ENCODE assay signal across 8 mouse cellular contexts in genomic region chr8:124282878-124283630, GRCm38 (mm10). TPM values are rescaled to one million over a fixed set of nuclear protein-coding genes. Genes with fewer than 3 reads are reported as not detected.
DNase-seq lines count a peak whose midpoint lies in the region; ATAC-seq and TF ChIP-seq lines count a peak whose summit lies in the region.

No protein-coding gene starts in this region.

- 75% methylated on average over 12 of the region's 12 CpGs for WGBS in heart, embryonic 12.5 days
- WGBS in forebrain, embryonic 11.5 days, result 74% methylated on average over 12 of the region's 12 CpGs
- whole genome bisulfite sequencing in midbrain, embryonic 11.5 days, result 77% methylated on average over 12 of the region's 12 CpGs

- no peak for TF ChIP-seq RAD21 in CH12.LX (IDR thresholded peaks at IDR 0.05; ENCODE audit: low read depth, low read length)

- no peaks in the 10 kb centered on the region for H3K36me3 ChIP-seq in heart, embryonic 12.5 days
- H3K36me3 ChIP-seq in CH12.LX (replicated peaks in 1 of 2; ENCODE audit: control insufficient read depth in 1 of 2, insufficient read depth in 1 of 2, low read length in 1 of 2), result peaks cover 2 to 24% of the 10 kb centered on the region in 2 experiments
- no peaks in the 10 kb centered on the region for H3K36me3 ChIP-seq in forebrain, embryonic 11.5 days (ENCODE audit: control insufficient read depth, insufficient read depth, low read length)
- no peaks in the 10 kb centered on the region for H3K36me3 ChIP-seq in midbrain, embryonic 11.5 days (ENCODE audit: control insufficient read depth, insufficient read depth, low read length)

- TF ChIP-seq EP300 in CH12.LX (IDR thresholded peaks at IDR 0.05; ENCODE audit: low read length), result no peak

- H3K27me3 ChIP-seq in heart, embryonic 12.5 days (replicated peaks), result no peaks in the 10 kb centered on the region
- H3K27me3 ChIP-seq in CH12.LX (replicated peaks), result no peaks in the 10 kb centered on the region
- no peaks in the 10 kb centered on the region for H3K27me3 ChIP-seq in forebrain, embryonic 11.5 days (ENCODE audit: control insufficient read depth, insufficient read depth, low read length)
- H3K27me3 ChIP-seq in midbrain, embryonic 11.5 days (ENCODE audit: control insufficient read depth, insufficient read depth, low read length), result no peaks in the 10 kb centered on the region

- H3K4me1 ChIP-seq in heart, embryonic 12.5 days (replicated peaks), result peaks cover 92% of the 10 kb centered on the region
- H3K4me1 ChIP-seq in CH12.LX (ENCODE audit: control insufficient read depth in 1 of 2, insufficient read depth in 2 of 2), result peaks cover 81 to 97% of the 10 kb centered on the region in 2 experiments
- H3K4me1 ChIP-seq in forebrain, embryonic 11.5 days (replicated peaks; ENCODE audit: control insufficient read depth, insufficient read depth, low read length), result peaks cover 53% of the 10 kb centered on the region
- H3K4me1 ChIP-seq in midbrain, embryonic 11.5 days (ENCODE audit: control insufficient read depth, insufficient read depth, low read length), result peaks cover 63% of the 10 kb centered on the region

- no peak for DNase-seq in heart, adult 8-10 months (ENCODE audit: low spot score)
- DNase-seq in CH12.LX (ENCODE audit: extremely low read depth), result no peak
- DNase-seq in forebrain, embryonic 11.5 days (ENCODE audit: low spot score), result no peak
- no peak for DNase-seq in midbrain, embryonic 11.5 days (ENCODE audit: low spot score, missing footprints)
- DNase-seq in adrenal gland, adult 2 months, result no peak
- DNase-seq in layer of hippocampus, postnatal 14 days (ENCODE audit: low spot score in 2 of 2), result no peak
- no peak for DNase-seq in urinary bladder, postnatal 10 days (ENCODE audit: low spot score)

- no peak for TF ChIP-seq POLR2A in CH12.LX (IDR thresholded peaks at IDR 0.05; ENCODE audit: low read depth, low read length)

- H3K79me2 ChIP-seq in CH12.LX (replicated peaks; ENCODE audit: control insufficient read depth, extremely low read depth, insufficient read depth, poor library complexity, severe bottlenecking), result no peaks in the 10 kb centered on the region; the same call in 1 of the 2 replicates

- H3K27ac ChIP-seq in heart, embryonic 12.5 days (ENCODE audit: poor library complexity, severe bottlenecking), result peak overlapping the region; percentile 59; the same call in 1 of the 2 replicates
- peak overlapping the region; percentile 95 for H3K27ac ChIP-seq in CH12.LX (ENCODE audit: insufficient read depth, low read depth)
- peak overlapping the region; percentile 98 for H3K27ac ChIP-seq in forebrain, embryonic 11.5 days (ENCODE audit: low read depth, low read length)
- peak overlapping the region; percentile 96 for H3K27ac ChIP-seq in midbrain, embryonic 11.5 days (ENCODE audit: low read depth, low read length)

- TF ChIP-seq CTCF in CH12.LX (conservative IDR thresholded peaks at IDR 0.05 in 1 of 2, IDR thresholded peaks at IDR 0.05 in 1 of 2; ENCODE audit: low read depth in 2 of 2, low read length in 2 of 2), result no peak

- H3K9ac ChIP-seq in heart, embryonic 12.5 days, result peak overlapping the region; percentile 21; the same call in 1 of the 2 replicates
- H3K9ac ChIP-seq in CH12.LX (ENCODE audit: insufficient read depth, low read depth), result peak overlapping the region; percentile 54
- peak overlapping the region; percentile 39; the same call in 1 of the 2 replicates for H3K9ac ChIP-seq in forebrain, embryonic 11.5 days (ENCODE audit: low read length)
- no peak overlapping the region for H3K9ac ChIP-seq in midbrain, embryonic 11.5 days (ENCODE audit: low read length)

- dilution Hi-C loops in CH12.LX (cut with MboI; ENCODE audit: extremely low pct_ligation_motif_present, extremely low pct_unique_long_range_greater_than_20kb, low sequenced_read_pairs), result no loop called here

- H3K4me3 ChIP-seq in heart, embryonic 12.5 days, result no peak overlapping the region
- peak overlapping the region in 1 of 3 experiments; percentile 14 for H3K4me3 ChIP-seq in CH12.LX (replicated peaks in 1 of 3; ENCODE audit: low read depth in 2 of 3, low read length in 2 of 3, poor library complexity in 1 of 3)
- no peak overlapping the region for H3K4me3 ChIP-seq in forebrain, embryonic 11.5 days (ENCODE audit: low read depth, low read length)
- H3K4me3 ChIP-seq in midbrain, embryonic 11.5 days (ENCODE audit: low read depth, low read length), result no peak overlapping the region

- H3K4me2 ChIP-seq in heart, embryonic 12.5 days, result no peak overlapping the region
- H3K4me2 ChIP-seq in CH12.LX (ENCODE audit: insufficient read depth, low read depth, poor library complexity, severe bottlenecking), result no peak overlapping the region
- no peak overlapping the region for H3K4me2 ChIP-seq in forebrain, embryonic 11.5 days (ENCODE audit: low read depth, low read length, severe bottlenecking)
- H3K4me2 ChIP-seq in midbrain, embryonic 11.5 days, result no peak overlapping the region

- in situ Hi-C loops in CH12.LX (cut with MboI; ENCODE audit: low pct_ligation_motif_present, low pct_unique_long_range_greater_than_20kb, low sequenced_read_pairs), result loop anchor here (10.0 kb wide), 1 partner anchor 198 kb away; no protein-coding TSS in a partner anchor

- no peak for ATAC-seq in heart, embryonic 12.5 days (ENCODE audit: insufficient number of reproducible peaks, low FRiP score)
- no peak for ATAC-seq in forebrain, embryonic 11.5 days (replicated peaks; ENCODE audit: low FRiP score)
- ATAC-seq in midbrain, embryonic 11.5 days (ENCODE audit: low FRiP score), result no peak

- H3K9me3 ChIP-seq in heart, embryonic 12.5 days (replicated peaks), result no peaks in the 10 kb centered on the region
- no peaks in the 10 kb centered on the region for H3K9me3 ChIP-seq in CH12.LX (replicated peaks; ENCODE audit: low read length)
- no peaks in the 10 kb centered on the region for H3K9me3 ChIP-seq in forebrain, embryonic 11.5 days (ENCODE audit: control insufficient read depth, low read length)
- H3K9me3 ChIP-seq in midbrain, embryonic 11.5 days (ENCODE audit: control insufficient read depth, low read length), result no peaks in the 10 kb centered on the region

TF ChIP-seq in CH12.LX, 34 proteins besides CTCF, POLR2A, EP300 and RAD21:
- TF ChIP-seq SMC3 (IDR thresholded peaks at IDR 0.05; ENCODE audit: low read depth, low read length), result no peak
- TF ChIP-seq TCF12 (IDR thresholded peaks at IDR 0.05; ENCODE audit: low read depth, low read length), result no peak
- no peak for TF ChIP-seq ZC3H11A (IDR thresholded peaks at IDR 0.05; ENCODE audit: low read depth, low read length)
- no peak for TF ChIP-seq MXI1 (IDR thresholded peaks at IDR 0.05; ENCODE audit: low read depth, low read length)
- TF ChIP-seq E2F4 (IDR thresholded peaks at IDR 0.05; ENCODE audit: insufficient replicate concordance, low read depth, low read length), result no peak
- no peak for TF ChIP-seq PAX5 (IDR thresholded peaks at IDR 0.05; ENCODE audit: low read length)
- TF ChIP-seq JUND (conservative IDR thresholded peaks at IDR 0.05; ENCODE audit: low read depth, low read length), result no peak
- TF ChIP-seq MEF2A (IDR thresholded peaks at IDR 0.05; ENCODE audit: borderline replicate concordance, low read depth, low read length), result no peak
- no peak for TF ChIP-seq CHD2 (IDR thresholded peaks at IDR 0.05; ENCODE audit: low read length)
- TF ChIP-seq ZMIZ1 (IDR thresholded peaks at IDR 0.05; ENCODE audit: low read depth, low read length), result no peak
- TF ChIP-seq CHD1 (IDR thresholded peaks at IDR 0.05; ENCODE audit: low read depth, low read length), result no peak

RNA-seq across cellular contexts. Expression of gene Galnt2, which starts 51.9 kb away (rescaled TPM):
- polyA plus RNA-seq in heart, embryonic 12.5 days (2016; fragmentation: Nextera tagmentation; extraction: Ambion mirVana), result 77.9 and 80.9 TPM in 2 replicates
- total RNA-seq in heart, adult 8-10 months (2022), result 10 to 100 TPM; 32.0 to 40.3 (median 33.8) TPM
- total RNA-seq in CH12.LX (2012; rRNA removed) (23.6 and 25.9 TPM in 2 replicates), CH12.LX (2014; rRNA removed) (18.6 and 23.2 TPM in 2 replicates)
- polyA plus RNA-seq in CH12.LX (2012; ENCODE audit: insufficient read length, low read depth), result 21.9 and 27.3 TPM in 2 replicates
- polyA plus RNA-seq in forebrain, embryonic 11.5 days (2014; fragmentation: Nextera tagmentation; extraction: Ambion mirVana), result 81.6 and 83.7 TPM in 2 replicates
- 66.9 and 76.6 TPM in 2 replicates for polyA plus RNA-seq in midbrain, embryonic 11.5 days (2014; fragmentation: Nextera tagmentation; extraction: Ambion mirVana)
- total RNA-seq in adrenal gland, adult 2 months (2021), result 10 to 100 TPM; 46.9 to 64.0 TPM
- polyA plus RNA-seq in adrenal gland, adult 2 months (2012; rRNA removed), result 11.1 and 11.4 TPM in 2 replicates
- 10 to 100 TPM; 53.7 to 56.6 TPM for total RNA-seq in layer of hippocampus, postnatal 14 days (2021)
